Mouse (Mus musculus): Measurements from ENCODE around the gene Tmem54.

Gene Tmem54

GRCm38 (mm10) chr4:129097006-129097405, 8.3 kb upstream of the Tmem54 start:
- no peak for DNase-seq (ENCODE audit: low spot score in 2 of 2)

GRCm38 (mm10) chr4:129102133-129102829, 3.1 kb upstream of the Tmem54 start:
- no peak for DNase-seq (ENCODE audit: low spot score in 2 of 2)

- no peak for DNase-seq (ENCODE audit: low spot score in 2 of 2)
Observed at GRCm38 (mm10) chr4:129106073-129106472, 725 bp downstream of the Tmem54 start.

- no peak for DNase-seq (ENCODE audit: low spot score in 2 of 2)
Observed at GRCm38 (mm10) chr4:129107348-129107899, 2.1 kb downstream of the Tmem54 start.

GRCm38 (mm10) chr4:129108624-129109023, 3.3 kb downstream of the Tmem54 start:
- DNase-seq (ENCODE audit: low spot score in 2 of 2), result no peak

- no peak for DNase-seq (ENCODE audit: low spot score in 2 of 2)
Observed at GRCm38 (mm10) chr4:129110804-129111203, 5.5 kb downstream of the Tmem54 start.

- DNase-seq (ENCODE audit: low spot score in 2 of 2), result no peak
Observed at GRCm38 (mm10) chr4:129111350-129111749, 6.0 kb downstream of the Tmem54 start.

- DNase-seq (ENCODE audit: low spot score in 2 of 2), result no peak
Observed at GRCm38 (mm10) chr4:129112231-129112630, 6.9 kb downstream of the Tmem54 start.

- DNase-seq (ENCODE audit: low spot score in 2 of 2), result peak; percentile 85 to 94
Observed at GRCm38 (mm10) chr4:129113083-129113988, 8.0 kb downstream of the Tmem54 start.

- DNase-seq (ENCODE audit: low spot score in 2 of 2), result no peak
Observed at GRCm38 (mm10) chr4:129116703-129117102, 11.4 kb downstream of the Tmem54 start.

- no peak for DNase-seq (ENCODE audit: low spot score in 2 of 2)
Observed at GRCm38 (mm10) chr4:129117720-129118510, 12.6 kb downstream of the Tmem54 start.

GRCm38 (mm10) chr4:129119708-129120107, 14.4 kb downstream of the Tmem54 start:
- DNase-seq (ENCODE audit: low spot score in 2 of 2), result no peak

- peak in 1 of 2 experiments; percentile 68 for DNase-seq (ENCODE audit: low spot score in 2 of 2)
Observed at GRCm38 (mm10) chr4:129120520-129121445, 15.4 kb downstream of the Tmem54 start.

- no peak for DNase-seq (ENCODE audit: low spot score in 2 of 2)
Observed at GRCm38 (mm10) chr4:129121569-129122086, 16.3 kb downstream of the Tmem54 start, which contains the start of gene Hpca. Gene Hpca (minus strand): TSS chr4:129122036.

GRCm38 (mm10) chr4:129122107-129122506, 16.8 kb downstream of the Tmem54 start:
- no peak for DNase-seq (ENCODE audit: low spot score in 2 of 2)

- no peak for DNase-seq (ENCODE audit: low spot score in 2 of 2)
Observed at GRCm38 (mm10) chr4:129122719-129123118, 17.4 kb downstream of the Tmem54 start.

GRCm38 (mm10) chr4:129124652-129125146, 19.4 kb downstream of the Tmem54 start:
- DNase-seq (ENCODE audit: low spot score in 2 of 2), result no peak

GRCm38 (mm10) chr4:129125736-129126451, 20.5 kb downstream of the Tmem54 start:
- no peak for DNase-seq (ENCODE audit: low spot score in 2 of 2)

GRCm38 (mm10) chr4:129128582-129129338, 23.4 kb downstream of the Tmem54 start:
- peak; percentile 59 to 75 for DNase-seq (ENCODE audit: low spot score in 2 of 2)
